Mouse (Mus musculus) megakaryocyte, embryonic 14.5 days (primary cell): ENCODE data around the gene Nfkbib.

Experiments used
- FLI1 ChIP-seq: IDR thresholded peaks from 2 replicates; pipeline ENCODE4 v1.6.1; 2012; ENCODE audit warnings: low read length, inconsistent platforms, mixed read lengths
- GATA1 ChIP-seq: IDR thresholded peaks from 3 replicates; pipeline ENCODE4 v1.6.1; 2012; ENCODE audit warnings: mixed read lengths, low read length, inconsistent platforms, borderline replicate concordance

GRCm38 (mm10) chr7:28758623-28759022 is 8.7 kb downstream of the Nfkbib start:
- TF ChIP-seq GATA1 = no peak
- no peak for TF ChIP-seq FLI1
